Mouse (Mus musculus) frontal cortex, postnatal 14 days (tissue): ENCODE data around the gene Daam2.
"Not testable (repeated sequence)": the region's sequence is repeated elsewhere in the genome, so short reads cannot be mapped to it uniquely, and the experiment has no call there.

Source experiments
- DNase-seq, 2 experiments: peaks; one replicate each; pipeline ENCODE4 v3.0.0; 2022; ENCODE audit warnings: low spot score in 2 of 2

Daam2 gene

GRCm38 (mm10) chr17:49481876-49482275 is 82.3 kb downstream of the Daam2 start:
- no peak for DNase-seq

GRCm38 (mm10) chr17:49477370-49477769 is 86.8 kb downstream of the Daam2 start:
- no peak for DNase-seq

GRCm38 (mm10) chr17:49475174-49475573 is 89.0 kb downstream of the Daam2 start:
- DNase-seq, result no peak

GRCm38 (mm10) chr17:49474051-49474450 is 90.1 kb downstream of the Daam2 start:
- no peak for DNase-seq

- no peak for DNase-seq
Observed at GRCm38 (mm10) chr17:49472626-49473025, 91.5 kb downstream of the Daam2 start.

- peak; percentile 52 to 64 for DNase-seq
Observed at GRCm38 (mm10) chr17:49468223-49468622, 95.9 kb downstream of the Daam2 start.

- no peak for DNase-seq
Observed at GRCm38 (mm10) chr17:49464884-49465283, 99.3 kb downstream of the Daam2 start.

GRCm38 (mm10) chr17:49458386-49458785 is 105.8 kb downstream of the Daam2 start:
- DNase-seq, result no peak

GRCm38 (mm10) chr17:49457833-49458232 is 106.3 kb downstream of the Daam2 start:
- DNase-seq, result no peak

GRCm38 (mm10) chr17:49456334-49456733 is 107.8 kb downstream of the Daam2 start:
- no peak for DNase-seq

- no peak for DNase-seq
Observed at GRCm38 (mm10) chr17:49450922-49451321, 113.2 kb downstream of the Daam2 start.

GRCm38 (mm10) chr17:49449230-49449608 is 114.9 kb downstream of the Daam2 start:
- no peak for DNase-seq

GRCm38 (mm10) chr17:49448570-49449229 is 115.4 kb downstream of the Daam2 start:
- DNase-seq, result no peak

GRCm38 (mm10) chr17:49442841-49443240 is 121.3 kb downstream of the Daam2 start:
- DNase-seq, result not testable (repeated sequence)

GRCm38 (mm10) chr17:49440331-49441130 is 123.6 kb downstream of the Daam2 start:
- DNase-seq, result no peak

GRCm38 (mm10) chr17:49439706-49440105 is 124.4 kb downstream of the Daam2 start:
- no peak for DNase-seq

- DNase-seq, result no peak
Observed at GRCm38 (mm10) chr17:49438822-49439574, 125.1 kb downstream of the Daam2 start.

- DNase-seq, result peak in 1 of 2 experiments; percentile 1
Observed at GRCm38 (mm10) chr17:49437306-49437705, 126.8 kb downstream of the Daam2 start.

GRCm38 (mm10) chr17:49436631-49437030 is 127.5 kb downstream of the Daam2 start:
- DNase-seq, result no peak

GRCm38 (mm10) chr17:49435081-49435480 is 129.1 kb downstream of the Daam2 start:
- no peak for DNase-seq

- no peak for DNase-seq
Observed at GRCm38 (mm10) chr17:49434236-49434635, 129.9 kb downstream of the Daam2 start.

GRCm38 (mm10) chr17:49433071-49433470 is 131.1 kb downstream of the Daam2 start:
- no peak for DNase-seq
